In the genomic region with DNA sequence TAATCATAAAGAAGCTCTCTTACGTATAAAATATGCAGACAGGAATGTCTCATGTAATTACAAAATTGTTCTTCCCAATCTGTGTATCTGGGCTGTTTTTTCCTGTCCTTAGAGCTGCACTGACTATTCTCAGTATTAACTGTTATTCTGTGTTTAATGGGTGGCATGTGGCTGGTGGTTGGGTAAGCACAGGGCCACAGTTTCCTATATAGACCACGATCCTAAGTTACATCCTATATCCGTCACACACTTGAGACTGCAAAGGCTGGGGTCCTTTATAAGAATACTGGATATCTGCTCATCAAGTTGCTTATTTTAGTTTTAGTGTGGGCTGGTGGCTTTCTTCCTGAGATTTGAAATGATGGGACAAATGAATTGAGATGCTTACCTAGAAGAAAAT, we compare ENCODE assay signal across 24 mouse cellular contexts.
DNase-seq lines count a peak whose midpoint lies in the region; ATAC-seq and TF ChIP-seq lines count a peak whose summit lies in the region.
"Had no signal": no experiment of that assay in that cellular context is flagged by ENCODE, and none has a peak within 500 bp of the region (broad histone marks: within the 10 kb centered on the region; RNA-seq: fewer than 3 reads in every experiment).

No protein-coding gene starts in this region.

- no peak for TF ChIP-seq CTCF in hindbrain, postnatal 0 days (IDR thresholded peaks at IDR 0.05; ENCODE audit: low read depth)

- peaks cover 61% of the 10 kb centered on the region for H3K4me1 ChIP-seq in hindbrain, embryonic 13.5 days (replicated peaks)
- peaks cover 8% of the 10 kb centered on the region; the same call in 1 of the 2 replicates for H3K4me1 ChIP-seq in hindbrain, postnatal 0 days (ENCODE audit: insufficient read depth, low read length)
- peaks cover 96% of the 10 kb centered on the region for H3K4me1 ChIP-seq in forebrain, embryonic 10.5 days
- peaks cover 49% of the 10 kb centered on the region for H3K4me1 ChIP-seq in forebrain, embryonic 16.5 days (replicated peaks; ENCODE audit: control insufficient read depth, insufficient read depth, low read length)
- peaks cover 58% of the 10 kb centered on the region for H3K4me1 ChIP-seq in midbrain, embryonic 14.5 days (ENCODE audit: control insufficient read depth, insufficient read depth, low read length)
- H3K4me1 ChIP-seq: megakaryocyte, embryonic 14.5 days had no signal

- H3K9ac ChIP-seq in hindbrain, embryonic 13.5 days: no peak overlapping the region
- H3K9ac ChIP-seq in hindbrain, postnatal 0 days (replicated peaks; ENCODE audit: low read length): no peak overlapping the region
- 0 out of 2 replicates have a peak overlapping the region, but pooled peaks have one; percentile 11 for H3K9ac ChIP-seq in forebrain, embryonic 16.5 days (replicated peaks; ENCODE audit: low read depth, low read length)
- H3K9ac ChIP-seq in midbrain, embryonic 14.5 days (replicated peaks; ENCODE audit: low read length): no peak overlapping the region
- H3K9ac ChIP-seq: limb, embryonic 15.5 days; liver, embryonic 14.5 days; lung, embryonic 14.5 days had no signal

- DNase-seq in hindbrain, postnatal 0 days (ENCODE audit: low spot score): no peak
- no peak for DNase-seq in forebrain, embryonic 10.5 days (ENCODE audit: extremely low spot score, low spot score)
- DNase-seq in midbrain, embryonic 14.5 days: no peak
- no peak for DNase-seq in B cell, adult 2 months
- no peak for DNase-seq in adrenal gland, postnatal 10 days
- DNase-seq: adrenal gland, adult 2 months; cerebellum, adult 18-20 months; cerebellum, postnatal 36 days; gastrocnemius, postnatal 36 days; heart, postnatal 4 days; kidney, adult 2 months; left cerebral cortex, postnatal 4 days; lung, embryonic 14.5 days; thymus, postnatal 25 days had no signal

- peak overlapping the region; percentile 64; the same call in 1 of the 2 replicates for H3K27ac ChIP-seq in hindbrain, embryonic 13.5 days
- H3K27ac ChIP-seq in hindbrain, postnatal 0 days: no peak overlapping the region
- peak overlapping the region; percentile 90 for H3K27ac ChIP-seq in forebrain, embryonic 10.5 days
- H3K27ac ChIP-seq in forebrain, embryonic 16.5 days (ENCODE audit: low read length): peak overlapping the region; percentile 85
- H3K27ac ChIP-seq in midbrain, embryonic 14.5 days (replicated peaks; ENCODE audit: low read depth, low read length): peak overlapping the region; percentile 26
- H3K27ac ChIP-seq: kidney, postnatal 0 days; limb, embryonic 15.5 days; liver, embryonic 14.5 days had no signal

- no peaks in the 10 kb centered on the region for H3K9me3 ChIP-seq in hindbrain, embryonic 13.5 days
- no peaks in the 10 kb centered on the region for H3K9me3 ChIP-seq in hindbrain, postnatal 0 days (ENCODE audit: low read length)
- H3K9me3 ChIP-seq in forebrain, embryonic 10.5 days: no peaks in the 10 kb centered on the region
- no peaks in the 10 kb centered on the region for H3K9me3 ChIP-seq in forebrain, embryonic 16.5 days (ENCODE audit: control insufficient read depth, low read length)
- no peaks in the 10 kb centered on the region for H3K9me3 ChIP-seq in midbrain, embryonic 14.5 days (ENCODE audit: control insufficient read depth, low read length)
- H3K9me3 ChIP-seq: G1E; limb, embryonic 15.5 days; megakaryocyte, embryonic 14.5 days had no signal

- WGBS in hindbrain, embryonic 13.5 days: 75% methylated on average over 3 of the region's 3 CpGs
- whole genome bisulfite sequencing in hindbrain, postnatal 0 days: 75% methylated on average over 3 of the region's 3 CpGs
- 79% methylated on average over 3 of the region's 3 CpGs for WGBS in forebrain, embryonic 10.5 days
- 51% methylated on average over 3 of the region's 3 CpGs for WGBS in forebrain, embryonic 16.5 days
- WGBS in midbrain, embryonic 14.5 days: 73% methylated on average over 3 of the region's 3 CpGs

- no peak overlapping the region for H3K4me3 ChIP-seq in hindbrain, embryonic 13.5 days
- H3K4me3 ChIP-seq in hindbrain, postnatal 0 days (ENCODE audit: low read length): no peak overlapping the region
- no peak overlapping the region for H3K4me3 ChIP-seq in forebrain, embryonic 10.5 days
- no peak overlapping the region for H3K4me3 ChIP-seq in forebrain, embryonic 16.5 days (replicated peaks; ENCODE audit: low read length)
- H3K4me3 ChIP-seq in midbrain, embryonic 14.5 days (replicated peaks; ENCODE audit: low read depth, low read length): no peak overlapping the region
- H3K4me3 ChIP-seq: limb, embryonic 15.5 days; megakaryocyte, embryonic 14.5 days had no signal

- no peak overlapping the region for H3K4me2 ChIP-seq in hindbrain, embryonic 13.5 days
- H3K4me2 ChIP-seq in hindbrain, postnatal 0 days (ENCODE audit: low read depth, low read length): no peak overlapping the region
- 0 out of 2 replicates have a peak overlapping the region, but pooled peaks have one; percentile 3 for H3K4me2 ChIP-seq in forebrain, embryonic 16.5 days (ENCODE audit: low read length)
- no peak overlapping the region for H3K4me2 ChIP-seq in midbrain, embryonic 14.5 days (ENCODE audit: low read length)
- H3K4me2 ChIP-seq: limb, embryonic 15.5 days; lung, embryonic 14.5 days had no signal

- no peaks in the 10 kb centered on the region for H3K27me3 ChIP-seq in hindbrain, embryonic 13.5 days
- H3K27me3 ChIP-seq in hindbrain, postnatal 0 days (ENCODE audit: insufficient read depth, low read length): no peaks in the 10 kb centered on the region
- no peaks in the 10 kb centered on the region for H3K27me3 ChIP-seq in forebrain, embryonic 10.5 days (ENCODE audit: poor library complexity, severe bottlenecking)
- no peaks in the 10 kb centered on the region for H3K27me3 ChIP-seq in forebrain, embryonic 16.5 days (replicated peaks; ENCODE audit: control insufficient read depth, insufficient read depth, low read length)
- H3K27me3 ChIP-seq in midbrain, embryonic 14.5 days (ENCODE audit: control insufficient read depth, insufficient read depth, low read length): no peaks in the 10 kb centered on the region
- H3K27me3 ChIP-seq: CH12.LX; limb, embryonic 15.5 days; Patski had no signal

- no peak for ATAC-seq in hindbrain, embryonic 13.5 days (ENCODE audit: low FRiP score)
- ATAC-seq in hindbrain, postnatal 0 days: no peak
- no peak for ATAC-seq in forebrain, embryonic 16.5 days
- no peak for ATAC-seq in midbrain, embryonic 14.5 days (ENCODE audit: low FRiP score, low TSS enrichment)
- ATAC-seq in erythroblast, adult 5-6 weeks (replicated peaks; ENCODE audit: low FRiP score, poor library complexity, severe bottlenecking): no peak
- ATAC-seq: Patski had no signal

- H3K36me3 ChIP-seq in hindbrain, embryonic 13.5 days: no peaks in the 10 kb centered on the region
- H3K36me3 ChIP-seq in hindbrain, postnatal 0 days (ENCODE audit: insufficient read depth, low read length): no peaks in the 10 kb centered on the region
- H3K36me3 ChIP-seq in forebrain, embryonic 10.5 days (replicated peaks): no peaks in the 10 kb centered on the region
- no peaks in the 10 kb centered on the region for H3K36me3 ChIP-seq in forebrain, embryonic 16.5 days (ENCODE audit: control insufficient read depth, insufficient read depth)
- H3K36me3 ChIP-seq in midbrain, embryonic 14.5 days (ENCODE audit: control insufficient read depth, insufficient read depth, low read length): no peaks in the 10 kb centered on the region
- H3K36me3 ChIP-seq: G1E; limb, embryonic 15.5 days had no signal
